Mouse (Mus musculus): ENCODE results near the gene Acpp. TPM values are rescaled to one million over a fixed set of nuclear protein-coding genes. Genes with fewer than 3 reads are reported as not detected.

Acpp gene
- polyA plus RNA-seq, 1 experiment from 2014 or later, result 0.69 TPM

DNA sequence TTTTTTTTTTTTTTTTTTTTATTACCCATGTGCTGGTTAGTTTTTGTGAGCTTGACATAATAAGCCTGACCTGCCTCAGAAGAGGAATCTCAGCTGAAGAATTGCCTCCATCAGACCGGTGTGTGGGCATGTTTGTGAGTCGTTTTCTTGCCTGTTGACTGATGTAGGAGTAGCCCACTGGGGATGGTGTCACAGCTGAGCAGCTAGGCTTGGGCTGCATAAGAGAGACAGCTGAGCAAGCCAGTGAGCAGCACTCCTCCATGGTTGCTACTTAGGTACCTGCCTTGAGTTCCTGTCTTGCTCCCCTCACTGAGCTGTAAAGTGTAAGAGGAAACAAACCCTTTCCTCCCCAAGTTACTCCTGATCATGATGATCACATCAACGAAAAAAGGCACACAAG lies 67.6 kb downstream of the Acpp start:
- Histone ChIP-seq H3K4me2 (no peak overlapping the region), H3K9me3 (replicated peaks) (no peaks in the 10 kb centered on the region), H3K36me3 (replicated peaks) (no peaks in the 10 kb centered on the region), H3K27ac (replicated peaks) (no peak overlapping the region), H3K9ac (no peak overlapping the region), H3K4me3 (replicated peaks) (no peak overlapping the region), H3K27me3 (no peaks in the 10 kb centered on the region), H3K4me1 (replicated peaks) (no peaks in the 10 kb centered on the region; the same call in 1 of the 2 replicates)
- 59% methylated on average over 3 of the region's 3 CpGs for WGBS (ENCODE audit: insufficient replicate concordance)
- no peak for ATAC-seq (ENCODE audit: insufficient read depth)

DNA sequence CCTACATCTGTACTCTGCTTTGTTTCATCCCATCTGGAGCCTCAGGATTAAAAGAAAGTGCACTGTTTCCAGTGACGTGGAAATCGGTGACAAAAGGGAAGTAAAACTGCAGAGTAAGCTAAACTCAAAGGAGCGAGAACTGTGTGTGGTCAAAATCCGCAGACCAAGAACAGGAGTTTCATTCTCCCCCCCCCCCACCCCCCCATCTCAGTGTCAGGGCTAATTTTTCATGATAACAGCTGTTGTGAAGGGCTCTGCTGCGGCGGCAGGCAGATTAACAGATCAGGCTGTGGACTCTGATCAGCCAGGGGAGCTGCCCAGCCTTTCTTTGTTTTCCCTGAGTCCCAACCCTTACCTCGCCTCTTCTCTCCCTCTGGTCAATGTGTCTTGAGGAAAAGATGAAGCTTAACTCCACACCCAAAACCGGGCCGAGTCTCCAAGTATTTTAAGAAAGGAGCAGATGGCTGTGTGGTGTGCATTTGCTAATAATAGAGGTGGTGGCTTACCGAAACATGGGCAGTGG lies 68.1 kb downstream of the Acpp start:
- Histone ChIP-seq H3K27me3 (no peaks in the 10 kb centered on the region), H3K9ac (no peak overlapping the region), H3K36me3 (replicated peaks) (no peaks in the 10 kb centered on the region), H3K9me3 (replicated peaks) (no peaks in the 10 kb centered on the region), H3K4me1 (replicated peaks) (no peaks in the 10 kb centered on the region; the same call in 1 of the 2 replicates), H3K4me3 (replicated peaks) (no peak overlapping the region), H3K4me2 (no peak overlapping the region), H3K27ac (replicated peaks) (no peak overlapping the region)
- WGBS (ENCODE audit: insufficient replicate concordance), result 19% methylated on average over 10 of the region's 10 CpGs
- ATAC-seq (ENCODE audit: insufficient read depth), result no peak

DNA sequence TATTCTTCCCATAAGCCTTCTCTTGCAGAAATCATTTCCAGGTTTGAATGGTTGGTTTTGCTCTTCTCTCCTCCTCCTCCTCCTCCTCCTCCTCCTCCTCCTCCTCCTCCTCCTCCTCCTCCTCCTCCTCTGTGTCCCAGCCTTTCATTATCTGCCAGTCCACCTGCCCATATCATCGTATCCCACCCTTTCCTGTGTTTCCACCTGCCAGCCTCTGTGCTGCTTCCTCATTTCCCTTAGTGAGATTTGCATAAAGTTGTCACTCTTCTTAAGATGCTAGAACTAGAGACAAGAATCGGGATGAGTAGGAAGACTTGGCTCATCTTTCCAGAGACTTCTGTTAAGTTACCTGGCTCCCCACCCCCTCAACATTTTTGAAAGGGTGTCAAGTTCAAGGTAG lies 73.0 kb downstream of the Acpp start:
- Histone ChIP-seq H3K4me1 (replicated peaks) (peaks cover 32% of the 10 kb centered on the region), H3K27me3 (no peaks in the 10 kb centered on the region), H3K4me2 (no peak overlapping the region), H3K4me3 (replicated peaks) (no peak overlapping the region), H3K9ac (no peak overlapping the region), H3K9me3 (replicated peaks) (no peaks in the 10 kb centered on the region), H3K27ac (replicated peaks) (no peak overlapping the region), H3K36me3 (replicated peaks) (no peaks in the 10 kb centered on the region)
- no peak for ATAC-seq (ENCODE audit: insufficient read depth)
- WGBS (ENCODE audit: insufficient replicate concordance), result 39% methylated on average over 2 of the region's 2 CpGs

DNA sequence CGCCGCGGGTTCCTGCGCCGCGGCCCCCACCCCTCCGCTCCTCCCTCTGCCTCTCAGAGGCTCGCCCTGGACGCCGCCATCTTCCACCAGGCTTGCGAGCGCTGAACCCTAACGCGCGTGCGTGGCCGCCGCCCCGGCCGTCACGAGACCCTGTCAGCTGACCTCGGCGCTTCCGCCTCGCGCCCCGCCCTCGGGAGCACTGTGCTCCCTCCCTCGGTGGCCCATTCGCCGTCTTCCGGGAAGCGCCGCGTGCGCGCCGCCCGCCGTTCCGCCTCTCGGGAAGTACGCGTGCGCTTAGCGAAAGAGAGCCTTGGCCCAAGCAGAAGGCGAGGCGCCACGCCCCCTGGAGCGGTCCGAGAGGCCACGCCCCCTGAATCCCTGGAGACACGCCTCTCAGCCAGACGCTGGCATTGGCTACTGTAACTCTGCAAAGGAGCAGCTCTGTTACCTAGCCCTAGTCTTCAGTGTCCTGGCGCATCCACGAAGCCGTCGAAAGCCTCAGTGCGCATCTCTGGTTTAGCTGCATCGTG lies 74.7 kb downstream of the Acpp start, which contains the start of gene Dnajc13:
TSS of gene Dnajc13 (minus strand) at position 108 of the 530 bp plus-strand sequence.
- WGBS (ENCODE audit: insufficient replicate concordance), result under 1% methylated on average over 59 of the region's 60 CpGs
- Histone ChIP-seq H3K4me2 (peak within 1 kb of the TSS; percentile 86), H3K27me3 (no peaks in the 10 kb centered on the region), H3K9ac (peak within 1 kb of the TSS; percentile 84), H3K27ac (replicated peaks) (peak within 1 kb of the TSS; percentile 82), H3K9me3 (replicated peaks) (no peaks in the 10 kb centered on the region), H3K36me3 (replicated peaks) (no peaks in the 10 kb centered on the region), H3K4me3 (replicated peaks) (peak within 1 kb of the TSS; percentile 96), H3K4me1 (replicated peaks) (peaks cover 32% of the 10 kb centered on the region)
- peak; percentile 97 for ATAC-seq (ENCODE audit: insufficient read depth)

DNA sequence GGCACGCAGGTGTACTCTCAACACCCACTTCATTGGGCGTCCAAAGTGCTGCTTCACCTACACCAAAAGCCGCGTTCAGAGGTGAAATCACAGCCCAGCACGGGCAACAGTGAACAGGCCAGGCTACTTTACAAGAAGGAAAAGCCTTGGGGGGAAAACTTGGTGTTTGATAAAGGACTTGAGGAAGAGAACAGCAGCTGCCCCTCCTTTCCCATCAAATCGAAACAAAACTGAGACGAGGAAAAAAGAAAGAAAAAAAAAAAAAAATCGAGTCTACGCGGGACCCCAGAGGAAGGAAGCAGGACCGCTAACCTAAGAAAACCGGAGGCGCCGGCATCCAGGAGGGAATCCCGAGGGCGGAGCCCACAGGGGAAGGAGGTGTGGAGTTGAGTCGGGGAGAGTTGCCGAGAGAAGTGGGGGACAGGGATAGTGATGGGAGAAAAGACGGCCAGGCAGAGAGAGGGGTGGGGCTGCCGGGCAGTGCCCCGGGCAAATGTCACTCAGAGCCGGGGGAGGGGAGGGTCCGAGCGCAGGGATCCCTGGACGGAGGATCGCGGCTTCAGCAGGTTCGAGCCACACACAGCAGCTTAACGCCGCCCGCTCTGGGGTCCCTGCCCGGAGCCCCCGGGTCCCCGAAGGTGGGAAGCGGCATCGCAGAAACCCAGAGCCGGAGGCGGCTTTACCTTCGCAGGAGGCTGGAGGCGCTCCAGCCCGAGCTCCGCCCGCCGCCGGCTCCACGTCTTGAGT lies 75.4 kb downstream of the Acpp start:
- peak overlapping the region; percentile 84 for H3K9ac ChIP-seq
- peak; percentile 49 for ATAC-seq (ENCODE audit: insufficient read depth)
- H3K4me1 ChIP-seq (replicated peaks), result peaks cover 32% of the 10 kb centered on the region
- WGBS (ENCODE audit: insufficient replicate concordance), result under 1% methylated on average over 46 of the region's 46 CpGs
- peak overlapping the region; percentile 96 for H3K4me3 ChIP-seq (replicated peaks)
- H3K9me3 ChIP-seq (replicated peaks), result no peaks in the 10 kb centered on the region
- peak overlapping the region; percentile 82 for H3K27ac ChIP-seq (replicated peaks)
- H3K27me3 ChIP-seq, result no peaks in the 10 kb centered on the region
- no peaks in the 10 kb centered on the region for H3K36me3 ChIP-seq (replicated peaks)
- H3K4me2 ChIP-seq, result peak overlapping the region; percentile 86

DNA sequence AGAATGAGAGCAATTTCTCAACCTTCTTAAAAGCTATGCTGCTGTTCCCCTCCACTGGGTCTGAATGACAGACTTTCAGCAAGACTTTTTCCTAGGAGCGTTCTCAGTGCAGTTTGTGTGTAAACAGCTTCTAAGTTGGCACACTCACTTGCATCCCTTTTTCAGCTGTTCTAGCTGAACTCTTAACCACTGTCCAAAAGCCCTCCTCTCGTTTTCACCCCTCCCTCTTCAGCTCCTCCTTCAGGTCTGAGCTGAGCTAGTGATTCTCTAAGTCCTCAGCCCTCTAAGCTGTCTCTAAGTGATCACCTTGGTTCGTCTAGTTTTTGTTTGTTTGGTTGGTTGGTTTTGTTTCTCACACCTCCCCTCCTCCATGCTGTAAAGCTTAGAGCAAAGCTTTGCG lies 77.2 kb downstream of the Acpp start:
- Histone ChIP-seq H3K9ac (no peak overlapping the region), H3K9me3 (replicated peaks) (no peaks in the 10 kb centered on the region), H3K4me2 (no peak overlapping the region), H3K4me3 (replicated peaks) (no peak overlapping the region), H3K4me1 (replicated peaks) (peaks cover 36% of the 10 kb centered on the region), H3K27ac (replicated peaks) (no peak overlapping the region), H3K36me3 (replicated peaks) (no peaks in the 10 kb centered on the region), H3K27me3 (no peaks in the 10 kb centered on the region)
- WGBS (ENCODE audit: insufficient replicate concordance), result 52% methylated on average over 4 of the region's 4 CpGs
- ATAC-seq (ENCODE audit: insufficient read depth), result no peak

DNA sequence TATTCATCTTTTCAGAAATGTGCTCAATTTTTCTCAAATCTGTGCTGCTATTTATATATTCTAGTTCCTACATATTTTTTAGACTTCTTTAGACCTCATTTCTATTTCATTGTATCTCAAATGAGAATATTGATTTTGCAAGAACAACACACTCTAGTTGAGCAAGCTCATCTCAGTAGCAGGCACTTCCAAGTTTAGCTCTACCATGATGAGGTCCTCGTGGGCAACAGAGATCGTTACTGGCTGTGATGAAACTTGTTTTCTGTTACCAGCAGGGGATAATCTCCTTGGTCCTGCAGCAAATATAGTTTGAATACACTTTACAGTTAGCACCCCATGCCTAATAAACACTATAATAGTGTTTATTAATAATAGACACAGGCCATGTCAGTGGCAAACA lies 81.5 kb downstream of the Acpp start:
- WGBS (ENCODE audit: insufficient replicate concordance), result 65% methylated on average over 2 of the region's 2 CpGs
- no peak for ATAC-seq (ENCODE audit: insufficient read depth)
- H3K4me2 ChIP-seq, result no peak overlapping the region
- peaks cover 32% of the 10 kb centered on the region for H3K4me1 ChIP-seq (replicated peaks)
- H3K27me3 ChIP-seq, result no peaks in the 10 kb centered on the region
- H3K9ac ChIP-seq, result no peak overlapping the region
- no peaks in the 10 kb centered on the region for H3K9me3 ChIP-seq (replicated peaks)
- no peaks in the 10 kb centered on the region for H3K36me3 ChIP-seq (replicated peaks)
- no peak overlapping the region for H3K4me3 ChIP-seq (replicated peaks)
- H3K27ac ChIP-seq (replicated peaks), result no peak overlapping the region

DNA sequence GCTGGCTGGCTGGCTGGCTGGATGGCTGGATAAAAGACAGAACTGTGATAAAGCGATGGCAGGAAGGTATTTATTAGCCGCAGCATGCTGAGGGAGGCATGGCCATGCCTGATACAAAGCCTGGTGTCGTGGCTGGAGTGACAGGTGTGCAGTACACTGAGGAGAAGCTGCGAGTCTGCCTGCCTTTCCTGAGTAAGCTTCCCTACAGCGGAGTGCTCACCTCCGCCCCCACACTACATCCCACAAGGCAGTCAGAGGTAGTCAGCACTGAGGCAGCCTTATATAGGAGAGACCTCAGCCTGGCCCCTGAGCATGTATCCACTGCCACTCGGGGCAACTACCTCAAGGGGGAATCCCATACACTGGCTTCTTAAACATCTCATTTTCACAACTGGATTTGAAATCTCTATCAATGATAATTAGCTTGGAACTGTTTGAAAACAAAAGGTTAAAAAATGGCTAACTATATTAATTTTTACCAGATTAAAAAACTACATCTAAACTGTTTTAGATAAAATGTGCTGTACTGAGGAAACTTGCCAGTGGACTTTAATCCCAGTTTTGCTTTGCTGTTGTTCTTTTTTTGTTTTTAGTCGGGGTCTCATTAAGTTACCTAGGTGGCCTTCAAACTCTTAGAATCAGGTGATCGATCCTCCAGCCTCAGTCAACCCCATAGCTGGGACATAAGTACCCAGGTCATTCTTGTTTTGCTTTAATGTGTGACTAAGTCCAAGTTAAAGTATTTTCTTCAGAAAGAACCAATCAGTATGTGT lies 83.0 kb downstream of the Acpp start:
- Histone ChIP-seq H3K27me3 (no peaks in the 10 kb centered on the region), H3K9ac (no peak overlapping the region), H3K36me3 (replicated peaks) (no peaks in the 10 kb centered on the region), H3K4me1 (replicated peaks) (peaks cover 21% of the 10 kb centered on the region), H3K27ac (replicated peaks) (no peak overlapping the region), H3K9me3 (replicated peaks) (no peaks in the 10 kb centered on the region), H3K4me2 (no peak overlapping the region), H3K4me3 (replicated peaks) (no peak overlapping the region)
- 52% methylated on average over 9 of the region's 9 CpGs for WGBS (ENCODE audit: insufficient replicate concordance)
- 0 out of 2 replicates have a peak, but pooled peaks have one; percentile 31 for ATAC-seq (ENCODE audit: insufficient read depth)

DNA sequence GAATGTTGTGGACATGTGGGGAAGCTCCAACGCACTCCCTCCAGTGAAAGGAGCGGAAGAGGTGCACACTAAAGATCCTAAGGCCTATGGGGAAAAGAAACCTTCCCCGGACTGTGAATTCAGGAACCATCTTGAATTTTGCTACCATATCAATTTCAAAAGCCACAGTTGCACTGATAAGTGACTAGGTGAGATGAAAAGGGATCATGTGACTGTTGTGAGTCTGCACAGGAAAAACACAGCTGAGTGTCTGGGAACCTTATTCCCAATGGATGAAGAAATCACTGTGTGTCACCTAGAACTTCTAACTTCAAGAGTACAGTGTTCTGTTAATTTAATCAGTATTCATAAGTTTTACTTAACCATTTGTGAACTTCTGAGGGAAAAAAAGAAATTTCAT lies 84.9 kb downstream of the Acpp start:
- WGBS (ENCODE audit: insufficient replicate concordance), result 73% methylated on average over 3 of the region's 3 CpGs
- Histone ChIP-seq H3K36me3 (replicated peaks) (no peaks in the 10 kb centered on the region), H3K27me3 (no peaks in the 10 kb centered on the region), H3K27ac (replicated peaks) (no peak overlapping the region), H3K9me3 (replicated peaks) (no peaks in the 10 kb centered on the region), H3K4me3 (replicated peaks) (no peak overlapping the region), H3K4me2 (no peak overlapping the region), H3K4me1 (replicated peaks) (peaks cover 21% of the 10 kb centered on the region), H3K9ac (no peak overlapping the region)
- no peak for ATAC-seq (ENCODE audit: insufficient read depth)

DNA sequence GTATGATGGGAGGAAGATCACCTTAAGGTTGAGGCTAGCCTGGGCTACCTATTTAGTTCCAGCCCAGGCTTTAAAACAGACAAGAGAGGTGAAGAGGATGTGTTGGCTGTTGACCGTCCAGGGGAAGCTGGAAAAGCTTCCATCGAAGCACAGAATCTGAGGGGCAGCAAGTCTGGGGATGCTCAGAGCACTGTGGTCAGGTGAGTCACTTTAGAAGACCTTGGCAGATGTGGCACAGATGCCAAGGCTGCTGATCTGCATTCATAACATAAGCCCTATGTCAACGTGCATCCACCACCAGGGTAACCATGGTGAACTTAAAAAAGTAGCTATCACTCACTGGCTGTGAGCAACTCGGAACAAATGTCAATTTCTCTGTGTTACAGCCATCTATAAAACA lies 85.9 kb downstream of the Acpp start:
- H3K36me3 ChIP-seq (replicated peaks), result no peaks in the 10 kb centered on the region
- no peak for ATAC-seq (ENCODE audit: insufficient read depth)
- no peak overlapping the region for H3K27ac ChIP-seq (replicated peaks)
- H3K9me3 ChIP-seq (replicated peaks), result no peaks in the 10 kb centered on the region
- H3K4me3 ChIP-seq (replicated peaks), result no peak overlapping the region
- no peak overlapping the region for H3K4me2 ChIP-seq
- H3K27me3 ChIP-seq, result no peaks in the 10 kb centered on the region
- peaks cover 21% of the 10 kb centered on the region for H3K4me1 ChIP-seq (replicated peaks)
- WGBS (ENCODE audit: insufficient replicate concordance), result 76% methylated on average over 4 of the region's 4 CpGs
- no peak overlapping the region for H3K9ac ChIP-seq

DNA sequence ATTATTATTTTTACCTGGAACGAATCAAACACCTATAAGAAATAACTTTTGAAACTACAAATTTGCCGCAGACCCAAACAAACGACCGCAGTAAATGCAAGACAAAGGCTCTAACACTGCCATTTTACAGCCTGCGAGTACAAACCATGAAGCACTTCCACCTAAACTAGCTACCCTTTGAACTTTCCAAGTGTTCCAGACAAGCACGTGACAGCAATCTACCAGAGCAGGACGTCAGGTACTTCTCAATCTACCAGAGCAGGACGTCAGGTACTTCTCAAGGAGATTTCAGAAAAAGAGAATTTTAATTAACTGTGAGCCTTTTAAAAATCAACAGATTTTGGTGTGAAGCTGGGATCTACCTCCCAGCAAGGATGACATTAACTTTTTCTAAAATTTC lies 86.4 kb downstream of the Acpp start:
- Histone ChIP-seq H3K9me3 (replicated peaks) (no peaks in the 10 kb centered on the region), H3K9ac (no peak overlapping the region), H3K36me3 (replicated peaks) (no peaks in the 10 kb centered on the region), H3K4me2 (no peak overlapping the region), H3K27me3 (no peaks in the 10 kb centered on the region), H3K4me3 (replicated peaks) (no peak overlapping the region), H3K4me1 (replicated peaks) (peaks cover 21% of the 10 kb centered on the region), H3K27ac (replicated peaks) (no peak overlapping the region)
- 74% methylated on average over 8 of the region's 8 CpGs for WGBS (ENCODE audit: insufficient replicate concordance)
- no peak for ATAC-seq (ENCODE audit: insufficient read depth)
